Mouse (Mus musculus): ENCODE measurements around the gene Zmiz1.

Gene Zmiz1

DNA sequence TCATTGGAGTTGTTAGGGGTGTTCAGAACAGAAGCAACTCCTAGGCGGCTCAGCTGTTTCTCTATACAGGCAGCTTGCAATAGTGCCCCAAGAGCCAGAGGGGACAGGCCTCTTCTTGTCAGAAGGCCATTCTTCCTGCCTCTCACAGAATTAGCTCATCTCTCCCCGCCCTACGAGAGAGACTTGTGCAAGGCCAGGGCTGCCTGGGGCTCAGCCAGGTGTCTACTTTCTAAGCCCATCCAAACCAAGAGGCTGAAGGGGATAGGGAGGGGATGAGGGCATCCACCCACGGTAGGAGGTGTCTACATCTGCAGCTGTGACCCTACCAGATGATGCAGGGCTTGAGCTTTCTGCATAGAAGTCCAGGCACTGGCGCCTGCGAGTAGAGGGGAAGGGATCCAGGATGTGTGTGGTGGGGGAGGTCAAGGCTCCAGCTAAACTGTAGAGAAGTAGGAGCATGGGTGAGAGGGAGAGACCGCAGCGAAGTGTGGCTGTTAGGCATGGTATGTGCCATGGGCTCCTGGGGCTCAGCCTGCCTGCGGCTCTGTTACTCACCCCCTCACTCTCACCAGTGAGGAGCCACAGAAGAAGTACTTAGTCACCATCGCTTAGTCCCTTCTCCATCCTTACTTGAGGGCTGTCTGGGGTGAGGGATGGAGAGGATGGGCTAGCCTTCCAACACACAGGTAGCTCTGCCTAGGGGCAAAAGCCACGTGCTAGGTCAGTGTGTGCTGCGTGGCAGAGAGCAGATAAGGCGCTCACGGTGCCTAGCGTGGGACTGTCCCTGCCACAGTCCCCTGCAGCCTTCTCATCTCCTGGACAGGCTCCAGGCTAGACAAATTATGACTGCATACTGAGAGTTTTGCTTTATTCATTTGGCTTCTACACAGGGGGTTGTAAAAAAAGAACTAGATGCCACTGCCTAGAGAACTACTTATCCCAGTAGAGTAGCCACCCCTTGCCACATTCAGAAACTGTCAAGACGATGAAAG lies 130.3 kb downstream of the Zmiz1 start:
- DNase-seq (ENCODE audit: low read depth, low spot score): peak; percentile 47

DNA sequence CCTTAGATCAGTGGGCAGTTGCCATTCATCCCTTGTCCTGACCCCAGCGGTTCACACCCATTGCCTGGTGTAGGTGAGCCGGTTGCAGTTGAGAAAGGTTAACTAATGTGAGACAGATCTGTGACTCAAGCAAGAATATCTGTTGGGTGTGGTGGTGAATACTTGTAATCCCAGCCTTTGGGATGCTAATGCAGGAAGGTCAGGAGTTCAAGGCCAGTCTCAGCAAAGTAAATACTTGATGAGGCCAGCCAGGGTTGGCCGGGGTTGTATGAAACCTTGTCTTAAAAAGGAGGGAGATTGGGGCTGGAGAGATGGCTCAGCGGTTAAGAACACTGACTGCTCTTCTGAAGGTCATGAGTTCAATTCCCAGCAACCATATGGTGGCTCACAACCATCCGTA lies 132.0 kb downstream of the Zmiz1 start:
- DNase-seq (ENCODE audit: low read depth, low spot score): peak; percentile 99

DNA sequence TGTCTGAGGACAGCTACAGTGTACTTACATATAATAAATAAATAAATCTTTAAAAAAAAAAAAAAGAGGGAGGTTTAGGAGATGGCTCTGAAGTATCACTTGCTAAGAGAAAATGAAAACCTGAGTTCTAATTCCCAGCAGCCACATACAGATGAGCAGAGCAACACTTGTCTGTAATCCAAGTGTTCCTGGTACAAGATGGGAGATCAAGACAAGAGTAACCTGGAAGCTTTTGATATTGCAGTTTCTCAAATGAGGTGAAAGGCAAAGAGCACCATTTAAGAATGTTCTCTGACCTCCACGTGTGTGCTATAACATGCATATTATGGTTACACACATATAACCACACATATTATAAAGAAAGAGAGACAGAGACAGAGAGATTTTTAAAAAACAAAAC lies 132.4 kb downstream of the Zmiz1 start:
- DNase-seq (ENCODE audit: low read depth, low spot score): peak; percentile 79

DNA sequence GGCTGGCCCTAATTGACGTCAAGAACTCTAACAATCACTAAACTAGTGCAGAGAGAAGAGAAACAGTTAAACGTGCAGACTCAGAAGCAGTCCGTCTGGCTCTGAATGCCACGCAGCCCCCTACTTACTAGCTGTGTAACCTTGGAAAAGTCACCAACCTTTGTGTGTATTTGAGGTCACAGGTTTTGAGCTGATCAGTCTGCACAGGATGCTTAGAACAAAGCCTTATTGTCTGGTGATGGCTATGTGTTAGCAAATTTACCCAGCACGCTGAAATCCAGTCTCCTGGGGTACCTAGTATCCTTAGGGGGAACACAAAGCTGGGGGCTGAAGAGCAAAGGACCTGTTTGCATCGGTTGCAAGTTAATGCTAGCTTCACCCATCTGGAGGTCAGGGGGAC lies 133.5 kb downstream of the Zmiz1 start:
- DNase-seq (ENCODE audit: low read depth, low spot score): peak; percentile 46

DNA sequence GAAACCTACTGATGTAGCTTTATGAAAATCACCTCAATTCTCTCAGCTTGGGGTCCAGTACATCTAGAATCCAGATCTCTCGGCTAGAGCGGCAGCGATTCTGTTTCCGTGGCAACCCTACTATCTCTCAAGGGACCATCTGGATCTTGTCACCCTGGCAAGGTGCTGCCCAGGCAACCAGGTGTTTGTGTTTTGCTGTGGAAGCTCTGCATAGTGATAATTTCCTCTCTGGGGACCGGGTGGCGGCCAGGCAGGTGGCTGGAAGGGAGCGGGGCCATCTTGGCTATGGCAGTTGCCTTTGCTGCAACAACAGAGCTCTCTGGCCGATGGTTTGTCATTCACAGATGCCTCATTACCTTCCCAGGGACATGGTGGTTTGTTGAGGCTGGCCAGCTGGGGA lies 134.9 kb downstream of the Zmiz1 start:
- no peak for DNase-seq (ENCODE audit: low read depth, low spot score)

DNA sequence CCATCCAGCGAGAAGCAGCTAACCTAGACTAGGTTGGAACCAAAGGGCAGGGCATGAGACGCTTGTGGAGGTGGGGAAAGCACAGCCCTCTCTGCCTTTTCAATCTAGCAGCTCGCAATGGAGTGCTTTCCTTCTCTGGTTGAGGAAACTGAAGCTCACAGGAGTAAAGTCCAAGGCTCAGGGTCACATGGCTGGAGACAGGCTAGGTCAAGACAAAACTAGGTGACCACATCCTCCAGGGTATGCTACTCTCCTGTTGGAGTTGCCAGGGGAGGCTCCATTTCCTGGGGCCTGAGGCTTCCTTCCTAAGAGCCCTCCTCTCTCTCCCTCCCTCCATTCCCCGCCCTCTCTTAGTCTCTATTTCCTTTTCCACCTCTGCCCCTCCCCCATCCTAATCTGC lies 135.6 kb downstream of the Zmiz1 start:
- DNase-seq (ENCODE audit: low read depth, low spot score): no peak

DNA sequence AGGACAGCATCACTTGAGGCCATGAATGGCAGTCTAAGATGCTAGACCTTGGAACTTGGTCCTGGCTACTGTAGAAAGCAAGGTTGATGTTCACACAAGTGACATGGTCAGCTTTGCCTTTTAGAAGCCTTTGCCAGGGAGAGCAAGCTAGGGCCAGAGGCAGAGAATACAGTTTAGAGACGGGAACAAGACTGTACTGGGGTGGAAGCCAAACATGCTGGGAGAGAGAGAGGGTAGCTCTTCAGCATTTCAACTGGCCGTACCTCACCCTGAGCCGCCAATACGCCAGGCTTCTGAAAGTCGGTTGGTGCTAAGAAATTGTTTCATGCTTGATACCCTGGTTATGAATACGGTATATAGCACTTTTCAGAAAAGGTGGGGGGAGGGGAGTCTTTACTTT lies 140.0 kb downstream of the Zmiz1 start:
- DNase-seq (ENCODE audit: low read depth, low spot score): no peak

DNA sequence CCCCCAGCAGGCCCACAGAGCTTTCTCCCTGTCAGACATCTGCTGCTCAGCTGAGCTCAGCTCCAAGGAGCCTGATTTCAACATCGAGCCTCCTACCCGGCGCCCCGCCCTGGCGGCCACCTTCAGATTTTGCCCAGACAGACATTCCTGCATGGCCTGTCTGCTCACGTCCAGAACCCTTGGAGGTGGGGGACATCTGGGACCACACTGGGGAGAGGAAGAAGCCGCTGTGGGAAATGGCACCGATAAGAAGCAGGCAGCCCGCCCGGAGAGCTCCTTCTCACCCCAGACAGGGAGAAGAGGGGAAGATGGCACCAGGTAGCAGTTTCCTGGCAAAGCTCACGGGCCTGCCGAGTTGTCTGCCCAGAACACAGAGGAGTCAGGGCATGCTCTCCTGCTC lies 140.9 kb downstream of the Zmiz1 start:
- peak; percentile 29 for DNase-seq (ENCODE audit: low read depth, low spot score)

DNA sequence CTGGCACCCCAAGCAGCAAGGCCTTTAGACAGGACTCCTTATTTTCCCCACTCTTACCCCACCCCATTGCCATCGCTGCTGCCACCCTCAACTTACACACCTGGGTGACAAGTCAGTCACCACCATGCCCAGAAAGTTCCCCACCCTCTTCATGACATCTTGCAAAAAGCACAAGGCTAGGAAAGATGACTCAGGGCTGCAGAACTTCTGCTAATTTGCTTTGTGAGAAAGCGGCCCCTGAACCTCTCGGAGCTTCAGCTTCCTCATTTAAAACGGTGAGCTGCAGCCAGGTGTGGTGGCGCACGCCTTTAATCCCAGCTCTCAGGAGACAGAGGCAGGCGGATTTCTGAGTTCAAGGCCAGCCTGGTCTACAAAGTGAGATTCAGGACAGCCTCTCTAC lies 141.4 kb downstream of the Zmiz1 start:
- DNase-seq (ENCODE audit: low read depth, low spot score): no peak

DNA sequence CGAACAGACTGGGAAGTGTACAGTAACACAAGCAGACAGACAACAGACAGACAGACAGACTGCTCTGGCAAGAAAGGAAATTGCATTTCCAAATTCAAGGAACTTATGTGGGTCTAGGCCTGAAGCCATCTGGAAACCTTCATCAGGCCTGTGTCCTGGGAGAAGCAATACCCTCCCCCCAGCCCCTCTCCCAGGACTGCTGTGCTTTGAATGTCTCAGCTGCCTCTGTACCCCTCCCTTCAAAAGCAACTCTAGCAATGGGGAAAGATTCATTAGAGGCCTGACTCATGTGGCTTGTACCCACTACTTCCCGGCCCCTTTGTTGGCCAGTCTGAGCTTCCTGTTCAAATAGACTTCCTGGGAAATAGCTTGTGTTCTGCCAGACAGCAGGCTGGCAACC lies 142.0 kb downstream of the Zmiz1 start:
- no peak for DNase-seq (ENCODE audit: low read depth, low spot score)

DNA sequence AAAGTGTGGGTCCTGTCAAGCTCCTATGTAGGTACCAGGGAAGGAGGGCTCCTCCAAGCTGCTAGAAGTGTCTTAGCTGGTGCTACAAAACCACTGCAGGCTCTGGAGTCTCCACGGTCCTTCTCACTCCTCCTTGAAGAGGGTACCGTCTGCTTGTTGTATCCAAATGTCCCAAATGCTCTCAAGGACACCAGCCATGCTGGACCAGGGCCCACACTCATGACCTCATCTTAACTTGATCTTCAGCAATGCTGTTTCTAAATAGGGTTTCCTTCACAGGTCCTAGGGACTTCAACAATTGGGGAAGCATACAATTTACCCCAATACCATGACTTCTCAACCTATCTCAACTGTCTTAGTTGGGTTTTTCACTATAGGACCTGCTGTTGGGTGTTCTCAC lies 143.0 kb downstream of the Zmiz1 start:
- DNase-seq (ENCODE audit: low read depth, low spot score): no peak

DNA sequence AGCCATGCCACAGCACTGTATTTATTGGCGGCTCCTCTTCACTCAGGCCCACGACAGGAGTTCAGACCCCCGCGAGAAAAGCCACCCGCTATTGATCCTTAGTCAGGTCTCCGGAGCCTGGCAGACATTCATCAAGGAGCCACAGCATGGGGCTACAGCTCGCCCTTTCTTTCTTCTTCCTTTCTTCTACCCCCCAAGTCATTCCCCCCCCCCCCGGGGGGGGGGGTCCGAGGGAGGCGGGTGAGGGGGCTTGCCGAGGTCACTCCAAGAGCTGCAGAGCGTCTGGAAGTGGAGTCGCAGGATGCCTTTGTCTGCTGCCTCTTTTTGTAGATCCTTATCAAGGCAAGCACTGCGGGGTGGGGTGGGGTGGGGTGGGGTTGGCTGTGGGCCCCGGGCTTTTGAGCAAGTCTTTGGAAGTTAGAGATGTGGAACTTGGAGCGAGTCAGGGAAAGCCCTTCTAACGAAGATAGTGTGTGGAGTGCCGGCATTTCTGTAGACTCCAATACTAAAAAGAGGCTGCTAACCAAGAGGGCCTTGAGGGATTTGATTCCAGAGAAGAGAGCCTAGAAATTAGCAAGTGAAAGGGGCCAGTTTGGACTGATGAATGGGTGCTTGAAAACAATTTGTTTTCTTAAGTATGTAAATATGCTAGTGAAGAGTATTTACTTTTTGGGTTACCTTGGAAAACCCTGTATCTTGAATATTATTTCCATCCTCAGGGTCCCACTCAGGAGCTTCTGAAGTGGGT lies 145.6 kb downstream of the Zmiz1 start:
- peak; percentile 94 for DNase-seq (ENCODE audit: low read depth, low spot score)

DNA sequence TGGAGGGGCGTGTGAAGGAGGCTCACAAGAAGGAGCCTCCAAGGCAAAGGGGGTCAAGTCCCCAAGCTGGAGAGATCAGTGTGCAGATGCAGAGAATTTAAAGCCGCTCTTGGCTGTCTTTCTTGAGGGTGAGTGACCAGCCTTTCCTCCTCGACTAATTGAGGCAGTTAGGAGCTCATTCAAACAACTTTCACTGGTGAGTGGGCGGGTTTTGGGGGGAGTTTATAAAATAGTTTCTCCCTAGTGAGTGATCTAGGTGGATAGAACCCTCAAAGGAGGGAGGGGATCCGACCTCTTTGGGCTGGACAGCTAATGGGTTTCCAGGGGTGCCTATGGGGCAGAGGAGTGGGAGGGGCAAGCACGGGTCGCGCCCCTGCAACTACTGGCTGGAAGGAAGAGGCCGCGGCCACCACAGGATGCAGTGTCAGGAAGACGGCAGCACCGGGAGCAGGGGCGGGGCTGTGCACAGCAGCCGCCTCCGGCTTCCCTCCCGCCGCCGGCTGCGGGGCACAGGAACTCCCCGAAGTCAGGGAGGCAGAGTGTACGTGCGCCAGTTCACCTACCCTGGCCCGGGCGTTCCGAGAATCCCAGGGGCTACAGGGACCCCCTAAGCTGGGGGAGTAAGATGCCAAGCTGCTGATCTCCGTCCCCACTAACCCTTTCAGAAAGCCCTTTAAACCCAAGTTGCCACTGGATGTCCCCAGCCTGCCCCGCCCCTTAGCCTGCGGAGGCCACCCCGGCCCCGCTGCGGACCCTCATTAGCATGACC lies 147.6 kb downstream of the Zmiz1 start:
- peak; percentile 67 for DNase-seq (ENCODE audit: low read depth, low spot score)

DNA sequence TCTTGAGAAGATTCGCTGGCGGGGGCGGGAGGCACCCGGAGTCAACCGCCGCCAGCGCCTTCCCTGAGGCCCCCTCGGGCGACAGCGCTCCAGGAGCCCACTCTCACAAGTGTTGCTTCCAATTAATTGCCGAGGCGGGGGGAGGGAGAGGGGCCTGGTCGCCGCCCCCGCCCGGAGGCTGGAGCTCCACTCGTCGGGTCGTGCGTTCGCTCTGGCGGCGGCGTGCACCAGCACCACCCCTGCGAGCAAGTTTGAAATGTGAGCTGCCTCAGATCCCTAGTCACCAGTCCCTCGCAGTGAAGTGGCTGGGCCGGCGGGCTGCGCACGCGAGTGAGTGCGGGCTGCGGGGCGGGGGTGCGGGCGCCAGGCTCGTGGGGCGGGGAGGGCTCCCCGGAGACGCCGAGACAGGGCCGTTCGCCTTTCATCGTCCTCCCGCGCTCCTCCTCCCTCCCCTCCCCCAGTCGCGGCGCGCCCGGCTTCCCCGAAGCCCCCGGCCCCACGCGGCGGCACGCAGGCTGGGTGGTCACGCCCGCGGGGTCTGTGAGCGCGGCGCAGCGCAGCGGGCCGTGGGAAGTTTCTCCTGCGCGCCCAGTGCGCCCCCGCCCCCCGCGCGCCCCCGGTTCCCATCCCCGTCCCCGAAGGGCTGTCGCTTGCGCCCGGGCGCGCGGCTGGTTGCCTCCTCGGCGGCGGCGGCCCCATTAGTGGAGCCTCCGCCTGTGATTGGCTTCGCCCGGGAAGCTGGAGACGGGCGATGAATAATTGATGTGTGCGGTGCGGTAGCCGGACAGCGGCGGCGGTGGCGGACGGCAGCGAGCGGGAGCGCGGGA lies 148.4 kb downstream of the Zmiz1 start:
- peak; percentile 53 for DNase-seq (ENCODE audit: low read depth, low spot score)

DNA sequence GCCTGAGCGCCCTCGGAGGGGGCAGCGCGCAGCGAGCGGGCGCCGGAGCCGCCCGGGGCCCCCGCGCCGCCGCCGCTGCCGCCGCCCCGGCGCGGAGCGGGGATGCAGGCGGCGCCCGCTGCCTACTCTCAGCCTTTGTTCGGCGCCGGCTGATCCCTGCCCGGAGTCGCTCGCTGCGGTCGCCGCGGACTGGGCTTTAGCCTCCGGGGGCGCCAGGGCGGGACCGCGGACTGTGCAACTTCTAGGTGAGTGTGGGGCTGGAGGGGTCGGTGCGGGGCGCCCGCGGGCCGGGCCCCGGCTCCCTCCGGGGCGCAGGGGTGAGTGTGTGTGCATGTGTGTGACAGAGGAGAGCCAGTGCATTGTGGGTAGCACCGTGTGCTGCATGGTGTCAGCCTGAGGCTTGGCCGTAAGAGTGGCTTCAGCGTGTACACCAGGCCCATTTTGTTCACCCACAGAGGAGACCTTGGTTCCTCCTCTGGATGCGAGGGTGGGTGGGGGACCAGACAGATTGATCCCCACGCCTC lies 149.0 kb downstream of the Zmiz1 start:
- peak; percentile 76 for DNase-seq (ENCODE audit: low read depth, low spot score)

DNA sequence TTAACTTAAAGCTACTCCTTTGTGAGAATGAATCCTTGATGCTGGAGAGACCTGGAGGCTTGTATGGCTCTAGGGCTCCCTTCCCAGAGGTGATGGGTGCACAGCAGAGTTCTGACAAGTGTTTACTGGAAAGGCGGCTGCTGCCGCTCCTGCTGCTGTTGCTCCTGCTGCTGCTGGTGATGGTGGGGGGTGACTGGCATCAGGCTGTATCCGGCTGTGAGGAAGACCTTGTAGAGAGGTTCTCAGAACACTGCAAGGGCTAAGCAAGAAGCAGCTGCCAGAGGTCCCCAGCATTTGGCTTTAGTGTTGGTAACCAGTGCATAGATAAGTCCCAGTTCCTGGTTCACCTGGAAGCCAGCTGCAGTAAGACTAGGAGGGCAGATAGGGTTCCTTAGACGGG lies 149.6 kb downstream of the Zmiz1 start:
- DNase-seq (ENCODE audit: low read depth, low spot score): no peak

DNA sequence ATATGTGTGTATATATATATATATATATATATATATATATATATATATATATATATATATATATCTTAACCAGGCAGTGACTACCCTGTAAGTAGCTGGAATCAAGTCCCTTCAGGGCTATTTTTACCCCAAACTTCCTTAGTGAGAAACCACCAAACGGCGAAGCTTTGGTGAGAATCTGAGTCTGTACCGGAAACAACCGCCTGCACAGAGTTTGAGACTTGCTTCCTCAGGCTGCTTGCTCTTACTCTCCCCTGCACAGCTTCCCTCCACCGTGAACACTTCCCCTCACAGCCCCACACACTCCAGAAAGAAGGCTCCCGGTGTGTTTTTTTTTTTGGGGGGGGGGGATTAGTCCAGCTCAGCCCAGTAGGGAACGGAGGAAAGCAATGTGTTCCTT lies 150.4 kb downstream of the Zmiz1 start:
- no peak for DNase-seq (ENCODE audit: low read depth, low spot score)

DNA sequence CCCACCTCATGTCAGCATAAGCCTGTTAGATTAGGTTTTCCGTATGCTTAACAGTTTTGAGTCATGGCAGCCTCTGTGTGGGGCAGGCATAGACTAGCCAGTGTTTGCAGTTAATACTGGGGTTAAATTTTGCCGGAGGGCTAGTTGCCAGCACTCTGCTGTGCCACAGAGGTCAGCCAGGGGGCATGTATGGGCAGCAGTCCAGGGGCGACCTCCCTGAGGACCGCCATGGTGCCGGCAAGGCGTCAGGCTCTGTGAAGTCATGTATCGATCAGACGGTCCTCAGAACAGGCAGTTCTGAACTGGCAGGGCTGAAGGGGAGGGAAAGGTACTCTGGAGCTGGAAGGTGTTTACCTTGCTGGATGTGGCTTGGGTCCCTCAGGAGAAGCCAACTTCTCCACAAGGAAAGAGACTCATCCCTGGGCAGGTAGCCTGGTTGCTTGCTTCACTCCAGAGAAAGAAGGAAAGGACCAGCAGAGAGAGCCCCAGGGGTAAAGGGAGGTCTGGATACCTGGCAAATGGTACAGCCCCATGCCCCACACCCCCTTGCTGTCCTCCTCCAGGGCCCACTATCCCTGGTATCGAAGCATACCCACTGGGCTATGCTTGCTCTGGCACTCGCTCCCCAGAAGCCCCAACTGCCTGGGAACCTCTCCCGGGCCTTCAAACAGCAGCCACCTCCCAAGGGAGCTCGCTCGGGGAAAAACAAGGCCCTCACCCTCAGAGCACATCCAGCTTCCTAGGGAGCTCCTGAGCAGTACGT lies 151.6 kb downstream of the Zmiz1 start:
- no peak for DNase-seq (ENCODE audit: low read depth, low spot score)

DNA sequence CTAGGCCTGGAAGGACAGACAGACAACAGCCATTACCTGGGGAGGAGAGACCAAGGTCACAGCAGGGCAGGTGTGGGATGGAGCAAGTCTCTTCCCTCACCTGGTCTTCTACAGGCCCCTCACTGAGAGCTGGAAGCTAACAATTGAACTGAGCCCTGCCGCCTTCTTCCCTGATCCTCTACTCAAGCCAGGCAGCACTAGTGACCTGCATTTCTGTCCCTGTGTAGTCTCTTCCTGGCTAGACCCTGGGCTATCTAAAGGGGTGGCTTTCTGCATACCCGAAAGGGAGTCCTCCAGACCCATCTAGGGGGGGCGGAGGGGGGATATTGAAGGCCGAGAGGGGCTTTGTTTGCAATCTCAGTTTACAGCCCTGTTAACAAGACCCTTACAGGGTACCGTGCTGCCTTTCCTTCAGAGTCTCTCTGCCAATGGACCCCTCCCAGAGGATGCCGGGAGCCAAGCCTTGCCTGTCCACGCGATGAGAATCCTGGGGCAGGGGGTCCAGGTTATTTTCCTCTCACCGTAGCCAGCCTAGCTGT lies 152.2 kb downstream of the Zmiz1 start:
- no peak for DNase-seq (ENCODE audit: low read depth, low spot score)
